In the genomic region with DNA sequence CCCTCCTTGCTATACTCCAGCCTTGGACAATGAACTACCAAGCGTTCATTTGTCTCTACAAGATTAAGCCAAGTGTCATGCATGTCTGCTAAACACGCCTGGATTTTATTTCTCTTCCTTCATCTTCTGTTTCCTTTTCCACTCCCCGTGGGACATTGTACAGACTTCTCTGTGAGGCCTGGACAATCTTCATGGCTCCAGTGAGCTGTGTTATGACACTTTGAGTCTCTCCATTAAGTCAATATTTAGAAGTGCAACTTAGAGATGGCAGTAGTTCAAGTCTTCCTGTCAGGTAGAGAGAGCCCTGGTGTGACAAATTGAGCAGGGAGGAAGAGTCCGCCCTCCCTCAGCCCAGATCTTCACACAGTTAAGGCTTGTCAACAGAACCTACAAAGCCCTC, we compare ENCODE assay signal across 27 mouse cellular contexts. TPM values are rescaled to one million over a fixed set of nuclear protein-coding genes. Genes with fewer than 3 reads are reported as not detected.
DNase-seq lines count a peak whose midpoint lies in the region; ATAC-seq and TF ChIP-seq lines count a peak whose summit lies in the region.
"Had no signal": no experiment of that assay in that cellular context is flagged by ENCODE, and none has a peak within 500 bp of the region (broad histone marks: within the 10 kb centered on the region; RNA-seq: fewer than 3 reads in every experiment).

No protein-coding gene starts in this region.

- TF ChIP-seq CTCF in stomach, postnatal 0 days (IDR thresholded peaks at IDR 0.05; ENCODE audit: low read depth): no peak
- TF ChIP-seq CTCF in liver, postnatal 0 days (IDR thresholded peaks at IDR 0.05; ENCODE audit: low read depth): no peak

- no peak overlapping the region for H3K4me2 ChIP-seq in stomach, embryonic 14.5 days (replicated peaks; ENCODE audit: low read depth, low read length)
- no peak overlapping the region for H3K4me2 ChIP-seq in stomach, postnatal 0 days (replicated peaks; ENCODE audit: low read depth)
- H3K4me2 ChIP-seq in liver, postnatal 0 days (ENCODE audit: low read depth, low read length): no peak overlapping the region
- H3K4me2 ChIP-seq: embryonic facial prominence, embryonic 15.5 days; forebrain, embryonic 12.5 days; forebrain, embryonic 15.5 days; heart, embryonic 11.5 days; hindbrain, embryonic 12.5 days; hindbrain, embryonic 15.5 days had no signal

- H3K27ac ChIP-seq in stomach, embryonic 14.5 days (ENCODE audit: low read length): no peak overlapping the region
- no peak overlapping the region for H3K27ac ChIP-seq in stomach, postnatal 0 days (replicated peaks)
- H3K27ac ChIP-seq in liver, postnatal 0 days (ENCODE audit: low read depth): no peak overlapping the region
- H3K27ac ChIP-seq: embryonic facial prominence, embryonic 15.5 days; forebrain, embryonic 12.5 days; forebrain, embryonic 15.5 days; heart, adult 2 months; hindbrain, embryonic 12.5 days; hindbrain, embryonic 15.5 days had no signal

- H3K9ac ChIP-seq in stomach, embryonic 14.5 days (replicated peaks; ENCODE audit: low read depth, low read length): no peak overlapping the region
- H3K9ac ChIP-seq in stomach, postnatal 0 days (ENCODE audit: low read length): no peak overlapping the region
- H3K9ac ChIP-seq in liver, postnatal 0 days (replicated peaks): no peak overlapping the region
- H3K9ac ChIP-seq: embryonic facial prominence, embryonic 15.5 days; forebrain, embryonic 12.5 days; forebrain, embryonic 15.5 days; hindbrain, embryonic 12.5 days; hindbrain, embryonic 15.5 days had no signal

- H3K4me1 ChIP-seq in stomach, embryonic 14.5 days (ENCODE audit: control insufficient read depth, insufficient read depth, low read length): no peaks in the 10 kb centered on the region; the same call in 1 of the 2 replicates
- H3K4me1 ChIP-seq in stomach, postnatal 0 days (replicated peaks; ENCODE audit: control insufficient read depth, insufficient read depth): no peaks in the 10 kb centered on the region
- no peaks in the 10 kb centered on the region for H3K4me1 ChIP-seq in liver, postnatal 0 days (ENCODE audit: insufficient read depth)
- H3K4me1 ChIP-seq: embryonic facial prominence, embryonic 15.5 days; forebrain, embryonic 15.5 days; hindbrain, embryonic 12.5 days; hindbrain, embryonic 15.5 days had no signal

- H3K27me3 ChIP-seq in stomach, embryonic 14.5 days (ENCODE audit: control insufficient read depth, insufficient read depth, low read length): no peaks in the 10 kb centered on the region
- no peaks in the 10 kb centered on the region for H3K27me3 ChIP-seq in stomach, postnatal 0 days (ENCODE audit: control insufficient read depth, insufficient read depth, low read length)
- H3K27me3 ChIP-seq in liver, postnatal 0 days (ENCODE audit: insufficient read depth, low read length): no peaks in the 10 kb centered on the region
- H3K27me3 ChIP-seq: CH12.LX; embryonic facial prominence, embryonic 15.5 days; forebrain, embryonic 12.5 days; forebrain, embryonic 15.5 days; hindbrain, embryonic 12.5 days; hindbrain, embryonic 15.5 days had no signal

- peak; percentile 78 for TF ChIP-seq EP300 in stomach, postnatal 0 days (optimal IDR thresholded peaks at IDR 0.05)
- no peak for TF ChIP-seq EP300 in liver, postnatal 0 days (IDR thresholded peaks at IDR 0.05; ENCODE audit: low read depth)

- DNase-seq in heart, adult 11 months: peak; percentile 23
- no peak for DNase-seq in heart, adult 8-10 months (ENCODE audit: low spot score)
- DNase-seq in T-cell, adult 2 months (ENCODE audit: low spot score): peak; percentile 3
- no peak for DNase-seq in stomach, postnatal 0 days (ENCODE audit: low spot score)
- no peak for DNase-seq in liver, postnatal 0 days
- DNase-seq: adrenal gland, adult 8-10 months; adrenal gland, postnatal 25 days; B cell, adult 2 months; cerebellum, adult 11-12 months; cerebellum, adult 8-10 months; cerebellum, postnatal 10 days; cerebellum, postnatal 36 days; embryo, embryonic 11 days; gastrocnemius, postnatal 25 days; heart, adult 2 months had no signal

- peak; percentile 77; the same call in 1 of the 2 replicates for ATAC-seq in stomach, embryonic 14.5 days (ENCODE audit: insufficient number of reproducible peaks, insufficient read depth, low FRiP score, low read depth)
- ATAC-seq in stomach, postnatal 0 days (ENCODE audit: low FRiP score, low TSS enrichment): peak; percentile 73; the same call in 1 of the 2 replicates
- no peak for ATAC-seq in megakaryocyte progenitor cell, adult 5-6 weeks (replicated peaks; ENCODE audit: poor library complexity)
- no peak for ATAC-seq in liver, postnatal 0 days
- ATAC-seq: activated CD4-positive, CD25-positive, alpha-beta regulatory T cell, adult 4 months; forebrain, embryonic 15.5 days had no signal

- no peaks in the 10 kb centered on the region; the same call in 1 of the 2 replicates for H3K9me3 ChIP-seq in stomach, embryonic 14.5 days (ENCODE audit: control insufficient read depth, low read depth, low read length)
- no peaks in the 10 kb centered on the region for H3K9me3 ChIP-seq in stomach, postnatal 0 days (ENCODE audit: control insufficient read depth, low read length)
- H3K9me3 ChIP-seq in liver, postnatal 0 days (ENCODE audit: low read length): no peaks in the 10 kb centered on the region
- H3K9me3 ChIP-seq: embryonic facial prominence, embryonic 15.5 days; forebrain, embryonic 12.5 days; forebrain, embryonic 15.5 days; G1E; hindbrain, embryonic 12.5 days; hindbrain, embryonic 15.5 days had no signal

- H3K4me3 ChIP-seq in stomach, embryonic 14.5 days (ENCODE audit: low read depth, low read length): no peak overlapping the region
- H3K4me3 ChIP-seq in stomach, postnatal 0 days (ENCODE audit: low read depth, low read length): no peak overlapping the region
- no peak overlapping the region for H3K4me3 ChIP-seq in liver, postnatal 0 days (ENCODE audit: low read depth, low read length)
- H3K4me3 ChIP-seq: embryonic facial prominence, embryonic 15.5 days; forebrain, embryonic 12.5 days; forebrain, embryonic 15.5 days; heart, adult 2 months; hindbrain, embryonic 12.5 days; hindbrain, embryonic 15.5 days had no signal

- WGBS in stomach, embryonic 14.5 days: 35% methylated on average over 4 of the region's 4 CpGs
- 43% methylated on average over 4 of the region's 4 CpGs for WGBS in stomach, postnatal 0 days
- 71% methylated on average over 4 of the region's 4 CpGs for WGBS in liver, postnatal 0 days (ENCODE audit: insufficient replicate concordance)

- no peaks in the 10 kb centered on the region for H3K36me3 ChIP-seq in stomach, embryonic 14.5 days (ENCODE audit: control insufficient read depth, insufficient read depth, low read length)
- H3K36me3 ChIP-seq in stomach, postnatal 0 days (ENCODE audit: control insufficient read depth, insufficient read depth, low read length): no peaks in the 10 kb centered on the region
- no peaks in the 10 kb centered on the region for H3K36me3 ChIP-seq in liver, postnatal 0 days (replicated peaks; ENCODE audit: insufficient read depth, low read length)
- H3K36me3 ChIP-seq: embryonic facial prominence, embryonic 15.5 days; forebrain, embryonic 12.5 days; forebrain, embryonic 15.5 days; G1E; hindbrain, embryonic 12.5 days; hindbrain, embryonic 15.5 days had no signal

RNA-seq across cellular contexts. Expression of gene Enpp6, which starts 47.3 kb away (rescaled TPM):
- total RNA-seq in heart, adult 8-10 months (2022): 1 to 10 TPM; 2.4 to 7.3 (median 3.1) TPM
- 0.30 and 0.86 TPM in 2 replicates for polyA plus RNA-seq in stomach, embryonic 14.5 days (2014; fragmentation: Nextera tagmentation; extraction: Ambion mirVana)
- polyA plus RNA-seq in stomach, postnatal 0 days (2015; fragmentation: Nextera tagmentation; extraction: Ambion mirVana): 0.16 and 0.40 TPM in 2 replicates
- not detected in 2 replicates for total RNA-seq in megakaryocyte progenitor cell, adult 5-6 weeks (2015)
- total RNA-seq in megakaryocyte progenitor cell, adult 5-6 weeks (2017): not detected in 2 replicates
- polyA plus RNA-seq in liver, postnatal 0 days (2015; fragmentation: Nextera tagmentation; extraction: Ambion mirVana): 0.47 and 0.60 TPM in 2 replicates
- total RNA-seq: CH12.LX; hematopoietic stem cell, adult 5-6 weeks had no signal
- polyA plus RNA-seq: G1E had no signal

Comparison
In these comparisons a context has a peak if more than half of its experiments do, and no peak if none do; other contexts are left out.
1. DNase-seq: peak in heart, adult 11 months (single experiment) and T-cell, adult 2 months (single experiment); none in heart, adult 8-10 months (single experiment), stomach, postnatal 0 days (single experiment) and liver, postnatal 0 days (single experiment).
2. ATAC-seq: peak in stomach, embryonic 14.5 days (single experiment) and stomach, postnatal 0 days (single experiment); none in megakaryocyte progenitor cell, adult 5-6 weeks (single experiment) and liver, postnatal 0 days (single experiment).